Mouse (Mus musculus): ENCODE measurements around the gene Lbx1. TPM values are rescaled to one million over a fixed set of nuclear protein-coding genes. Genes with fewer than 3 reads are reported as not detected.

Gene Lbx1
- total RNA-seq, 2 experiments from 2014 or later = not detected

DNA sequence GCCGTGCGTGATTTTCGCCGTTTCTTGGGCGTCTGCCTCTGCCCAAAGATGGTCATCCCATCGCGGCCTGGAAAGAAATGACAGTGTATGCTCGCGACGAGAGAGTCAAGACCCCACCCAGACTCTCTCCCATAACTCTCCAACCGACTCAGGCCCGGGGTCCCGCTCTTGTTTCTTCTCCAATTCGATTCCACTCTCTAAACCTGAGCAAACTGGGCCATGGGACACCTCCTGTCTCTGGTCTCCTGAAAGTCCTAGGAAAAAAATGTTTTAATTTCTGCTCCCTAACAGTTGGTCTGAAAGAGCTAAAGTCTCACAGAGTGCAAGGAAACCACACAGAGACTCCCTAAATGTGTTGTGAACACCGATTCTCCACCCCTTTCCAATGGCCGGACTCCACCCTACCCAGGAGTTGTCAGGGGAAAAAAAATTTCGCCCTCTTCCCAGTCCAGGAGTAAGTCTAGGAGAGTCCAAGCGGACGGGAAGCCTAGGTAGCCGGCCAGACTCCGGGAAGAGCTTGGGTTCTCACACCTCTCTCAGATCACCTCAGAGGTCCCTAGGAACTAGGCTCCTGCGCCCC is 1.3 kb downstream of the Lbx1 start:
- no peak for ATAC-seq (ENCODE audit: poor library complexity, severe bottlenecking)

DNA sequence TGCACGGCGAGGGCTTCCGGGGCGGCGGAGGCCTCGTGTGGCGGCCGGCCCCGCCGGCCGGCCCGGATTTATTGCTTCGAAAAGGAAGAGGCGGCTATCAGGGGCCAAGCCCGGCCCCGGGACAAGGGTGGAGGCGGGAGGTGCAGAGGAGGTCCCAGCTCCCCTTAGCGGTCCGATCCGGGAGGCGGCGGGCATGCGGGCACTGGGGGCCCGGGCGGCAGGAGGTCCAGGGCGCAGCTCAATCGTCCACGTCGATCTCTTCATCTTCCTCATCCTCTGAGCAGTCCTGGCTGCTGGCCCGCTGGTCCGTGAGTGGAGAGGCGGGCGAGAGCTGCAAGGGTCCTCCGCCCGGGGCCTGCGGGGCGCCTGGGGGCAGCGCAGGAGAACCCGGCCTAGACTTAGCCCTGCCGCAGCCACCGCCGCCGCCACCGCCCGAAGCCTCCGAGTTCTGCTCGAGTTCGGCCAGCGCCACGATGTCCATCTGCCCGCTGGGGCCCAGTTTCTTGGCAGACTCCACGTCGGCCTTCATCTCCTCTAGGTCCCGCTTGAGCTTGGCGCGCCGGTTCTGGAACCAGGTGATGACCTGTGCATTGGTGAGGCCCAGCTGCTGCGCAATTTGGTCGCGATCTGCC is 2.0 kb downstream of the Lbx1 start:
- no peak for ATAC-seq (ENCODE audit: poor library complexity, severe bottlenecking)

DNA sequence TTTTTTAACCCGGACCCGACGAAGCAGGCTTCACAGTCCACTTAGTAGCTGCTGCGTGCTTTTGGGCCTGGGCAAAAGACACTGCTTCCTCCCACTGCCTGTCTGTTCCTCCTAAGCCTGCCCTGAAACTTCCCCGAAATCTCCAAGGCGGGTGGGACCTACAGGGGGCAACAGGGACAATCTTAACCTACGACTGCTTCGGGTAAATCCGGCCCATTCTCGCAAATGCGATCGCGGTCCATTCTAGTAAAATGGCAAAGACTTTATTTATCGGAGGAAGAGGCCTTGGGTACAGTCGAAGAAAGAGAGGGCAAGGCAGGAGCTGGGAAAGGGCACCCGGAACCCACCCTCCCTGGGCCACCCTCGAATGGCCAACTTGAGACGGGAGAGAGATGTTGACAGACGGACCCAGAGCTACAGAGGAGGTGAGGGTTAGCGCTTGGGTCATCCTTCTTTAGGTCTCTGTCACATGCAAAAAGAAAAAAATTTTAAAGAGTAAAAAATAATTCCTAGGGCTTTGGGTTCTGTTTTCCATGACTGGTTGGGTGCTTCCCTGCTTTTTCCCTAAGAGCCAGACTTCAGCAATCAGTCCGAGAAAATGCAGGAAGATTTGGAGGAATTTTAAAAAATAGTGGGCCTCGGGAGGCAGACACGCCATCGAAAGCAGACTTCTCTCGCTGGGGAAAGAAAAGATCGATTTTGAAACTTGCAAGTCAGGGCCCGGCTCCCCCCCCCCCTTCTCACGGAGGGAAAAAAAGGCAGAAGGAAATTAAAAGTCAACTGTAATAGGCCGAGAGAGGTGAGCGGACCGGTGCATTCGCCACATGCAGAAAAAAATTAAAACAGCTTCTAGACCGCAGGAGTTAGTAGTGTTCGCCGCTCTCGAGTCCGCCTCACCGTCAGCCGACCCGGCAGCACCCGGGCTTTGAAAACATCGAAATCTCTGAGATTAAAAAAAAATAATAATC is 2.9 kb downstream of the Lbx1 start:
- ATAC-seq (ENCODE audit: poor library complexity, severe bottlenecking) = no peak

DNA sequence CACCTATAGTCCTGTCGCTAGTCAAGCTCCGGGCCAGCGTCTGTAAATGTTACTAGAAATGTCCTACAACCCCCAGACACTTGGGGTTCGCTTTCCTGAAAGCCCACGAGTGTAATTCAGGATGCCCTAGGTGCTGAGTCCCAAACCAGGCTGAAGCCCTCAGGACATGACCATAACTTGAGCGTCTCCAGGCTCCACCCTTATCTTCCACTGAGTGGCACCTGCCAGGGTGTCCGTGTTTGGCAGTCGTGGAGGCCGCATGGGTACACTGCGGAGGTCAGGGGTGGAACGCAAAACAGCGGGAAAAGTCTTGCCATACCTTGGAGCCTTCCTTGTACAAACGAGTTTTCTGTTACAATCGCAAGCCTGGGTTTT is 3.6 kb downstream of the Lbx1 start:
- no peak for ATAC-seq (ENCODE audit: poor library complexity, severe bottlenecking)

DNA sequence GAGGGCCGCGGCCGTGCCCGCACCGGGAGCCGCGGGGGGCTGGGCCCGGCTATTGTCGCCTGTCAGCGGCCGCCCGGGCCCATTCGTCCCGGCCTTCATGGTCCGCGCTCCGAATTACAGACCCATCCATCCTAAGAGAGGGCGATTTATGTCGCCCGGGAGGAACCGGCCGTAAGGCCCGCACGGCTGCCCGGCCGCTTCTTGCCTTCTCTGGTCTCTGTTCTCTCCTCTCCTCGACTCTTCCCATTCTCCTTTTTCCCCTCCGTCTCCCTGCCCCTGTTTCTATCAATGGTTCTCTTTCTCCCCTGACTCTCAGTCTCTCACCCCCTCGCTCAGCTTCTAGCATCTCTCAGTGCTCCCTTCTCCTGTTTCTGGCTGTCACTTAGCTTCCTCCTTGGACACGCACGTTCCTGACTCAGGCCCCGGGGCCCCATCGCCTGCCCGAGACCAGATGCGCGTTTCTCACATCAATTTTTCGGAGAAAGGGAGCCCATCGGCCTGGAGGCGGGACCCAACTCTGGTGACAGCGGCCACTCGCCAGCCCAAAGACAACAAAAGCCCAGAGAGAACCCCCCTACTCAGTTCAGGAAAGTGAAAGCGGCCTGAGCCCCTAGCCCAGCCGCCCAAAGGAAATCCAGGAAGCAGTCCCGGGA is 4.1 kb downstream of the Lbx1 start:
- ATAC-seq (ENCODE audit: poor library complexity, severe bottlenecking) = no peak

DNA sequence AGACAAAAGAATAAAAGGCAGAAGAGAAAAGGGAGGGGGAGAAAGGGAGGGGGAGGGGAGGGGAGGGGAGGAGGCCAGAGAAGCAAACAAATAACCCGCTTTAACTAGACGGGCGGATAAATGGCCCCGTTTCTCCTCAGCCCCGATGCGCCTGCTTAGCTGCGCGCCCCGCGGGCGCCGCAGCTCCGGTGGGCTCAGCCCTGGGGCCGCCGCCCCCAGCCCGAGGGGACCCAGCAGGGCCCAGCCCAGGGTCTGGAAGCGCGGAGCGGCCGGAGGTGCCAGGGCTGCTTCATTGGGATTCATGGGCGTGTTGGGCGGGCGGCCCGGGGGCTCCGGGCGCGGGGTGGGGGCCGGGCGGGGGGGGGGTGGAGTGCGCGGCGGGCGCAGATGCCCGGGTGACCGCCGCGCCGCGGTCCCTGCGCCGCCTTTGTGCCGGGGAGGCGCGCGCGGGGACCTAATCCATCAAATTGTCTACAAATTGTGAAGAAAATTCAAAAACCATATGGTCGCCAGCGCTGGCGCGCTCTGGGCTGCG is 4.7 kb downstream of the Lbx1 start:
- ATAC-seq (ENCODE audit: poor library complexity, severe bottlenecking) = no peak

DNA sequence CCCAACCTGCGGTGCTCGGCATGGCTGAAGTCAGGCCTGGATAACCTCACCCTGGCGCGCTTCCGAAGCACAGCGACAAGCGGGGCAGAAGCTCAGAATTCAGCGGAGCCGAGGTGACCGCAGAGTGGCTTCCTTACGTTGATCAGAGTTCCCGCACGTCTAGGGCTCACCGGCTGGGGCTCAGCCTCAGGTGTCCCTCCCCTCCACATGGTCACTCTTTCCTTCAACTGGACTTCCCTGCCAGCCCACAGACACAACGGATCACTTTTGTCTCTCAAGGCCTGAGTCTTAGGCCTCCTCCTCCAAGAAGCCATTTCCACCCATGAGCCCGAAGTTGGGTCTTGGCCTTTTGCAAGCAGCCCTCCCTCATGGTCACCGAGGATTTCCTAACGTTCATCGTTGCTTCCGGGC is 5.4 kb downstream of the Lbx1 start:
- ATAC-seq (ENCODE audit: poor library complexity, severe bottlenecking) = 0 out of 2 replicates have a peak, but pooled peaks have one; percentile 29

DNA sequence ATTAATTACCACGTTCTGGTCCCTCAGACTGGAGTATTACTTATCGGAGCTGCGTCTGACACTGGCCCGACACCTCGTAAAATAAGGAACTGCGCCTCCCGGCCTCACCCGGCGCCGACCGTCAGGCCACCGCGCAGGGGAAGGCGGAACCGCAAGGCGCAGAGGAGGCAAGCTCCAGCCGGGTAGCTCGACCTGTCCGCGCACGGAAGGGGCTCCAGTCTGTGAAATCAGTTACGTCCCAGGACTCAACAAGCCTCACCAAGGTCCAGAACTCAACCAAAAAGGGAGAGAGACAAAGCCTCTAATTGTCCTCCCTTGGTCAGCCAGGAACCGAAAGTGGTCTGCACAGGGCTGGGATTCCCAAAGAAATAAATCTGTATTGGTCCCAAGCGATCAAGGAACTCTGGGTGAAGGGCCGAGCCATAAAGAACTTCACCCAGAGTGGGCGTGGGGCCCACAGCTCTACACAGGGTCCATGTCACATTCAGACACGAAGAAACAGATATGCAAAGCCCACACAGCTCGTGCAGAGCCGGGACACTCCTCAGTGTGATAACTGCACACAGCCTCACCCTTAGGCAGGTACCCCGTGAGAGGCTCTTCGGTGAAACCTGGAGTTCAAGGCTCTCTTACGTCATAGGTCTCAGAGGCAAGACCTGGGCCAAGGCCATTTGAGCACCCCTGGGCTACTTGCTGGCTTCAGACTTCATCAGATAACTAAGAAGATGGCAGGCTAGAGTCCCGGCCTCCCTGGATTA is 6.1 kb downstream of the Lbx1 start:
- peak; percentile 83 for ATAC-seq (ENCODE audit: poor library complexity, severe bottlenecking)

DNA sequence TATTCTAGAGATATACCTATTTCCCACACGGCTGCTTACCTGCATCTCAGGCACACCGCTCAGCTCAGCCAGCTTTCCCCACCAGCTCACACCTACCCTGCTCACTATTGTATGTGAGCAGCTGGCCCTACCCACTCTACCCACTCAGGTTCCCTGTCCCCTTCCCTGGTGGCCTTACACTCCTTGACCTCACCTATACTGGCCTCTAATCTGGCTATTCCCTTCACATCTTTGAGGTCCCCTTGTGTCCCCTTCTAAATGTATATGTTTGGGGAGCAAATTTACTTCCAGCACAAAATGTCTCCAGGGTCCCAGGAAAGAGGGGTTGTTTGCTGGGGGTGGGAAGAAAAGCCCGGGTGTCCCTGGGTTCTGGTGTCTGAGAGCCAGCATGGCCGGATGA is 6.8 kb downstream of the Lbx1 start:
- ATAC-seq (ENCODE audit: poor library complexity, severe bottlenecking) = no peak

DNA sequence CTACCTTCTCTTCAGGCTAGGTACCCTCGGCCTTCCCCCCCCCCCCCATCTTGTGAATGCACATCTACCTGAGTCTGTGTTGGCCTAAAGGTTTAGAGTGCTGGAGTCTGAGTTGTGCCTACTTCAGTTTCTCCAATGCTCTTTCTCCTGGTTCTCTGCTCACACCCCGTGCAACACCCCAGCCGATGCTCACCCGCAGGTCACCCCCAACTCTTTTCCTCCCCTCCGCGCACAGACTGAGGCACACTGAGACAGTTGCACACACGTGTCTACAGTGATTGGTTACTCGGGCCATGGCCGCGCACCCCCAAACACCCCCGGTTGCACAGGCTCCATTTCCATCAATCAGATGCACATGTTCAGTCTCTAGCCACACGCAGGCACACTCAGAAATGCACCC is 7.5 kb downstream of the Lbx1 start:
- ATAC-seq (ENCODE audit: poor library complexity, severe bottlenecking) = no peak

DNA sequence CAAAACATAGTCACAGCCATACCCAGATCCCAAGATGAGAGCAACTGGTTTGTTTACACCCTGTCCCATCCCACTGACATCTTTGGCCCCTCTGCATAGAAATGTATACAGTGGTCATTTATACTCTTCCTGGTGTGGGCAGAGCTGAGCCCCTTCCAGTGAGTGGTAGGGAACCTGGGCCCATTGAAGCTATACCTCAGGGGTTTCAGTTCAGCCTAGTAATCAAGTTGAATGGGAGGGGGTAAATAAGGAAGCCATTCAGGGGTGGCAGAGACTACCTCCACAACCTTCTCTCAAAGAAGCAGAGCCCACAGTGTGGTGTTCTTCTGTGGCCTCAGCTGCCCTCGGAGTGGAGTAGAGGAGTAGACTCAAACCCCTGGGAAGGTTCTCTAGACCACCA is 7.9 kb downstream of the Lbx1 start:
- ATAC-seq (ENCODE audit: poor library complexity, severe bottlenecking) = no peak

DNA sequence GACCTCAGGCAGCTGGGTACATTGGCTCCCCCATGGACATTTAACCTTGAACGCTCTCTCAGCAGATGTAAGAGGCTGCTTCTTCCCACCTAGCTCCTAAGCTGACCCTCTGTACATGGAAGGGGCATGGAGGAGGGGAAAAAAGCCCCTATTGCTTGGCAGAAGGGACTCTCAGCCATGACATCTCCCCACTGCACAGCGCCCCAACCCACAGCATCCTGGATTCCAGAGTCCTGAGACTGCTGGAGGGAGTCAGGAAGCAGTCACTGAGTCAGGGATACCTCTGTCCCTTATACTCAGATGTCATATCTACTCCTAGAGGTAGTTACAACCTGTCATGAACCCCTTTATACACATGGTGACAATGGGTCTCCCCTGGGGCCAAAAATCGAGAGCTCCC is 8.6 kb downstream of the Lbx1 start:
- no peak for ATAC-seq (ENCODE audit: poor library complexity, severe bottlenecking)

DNA sequence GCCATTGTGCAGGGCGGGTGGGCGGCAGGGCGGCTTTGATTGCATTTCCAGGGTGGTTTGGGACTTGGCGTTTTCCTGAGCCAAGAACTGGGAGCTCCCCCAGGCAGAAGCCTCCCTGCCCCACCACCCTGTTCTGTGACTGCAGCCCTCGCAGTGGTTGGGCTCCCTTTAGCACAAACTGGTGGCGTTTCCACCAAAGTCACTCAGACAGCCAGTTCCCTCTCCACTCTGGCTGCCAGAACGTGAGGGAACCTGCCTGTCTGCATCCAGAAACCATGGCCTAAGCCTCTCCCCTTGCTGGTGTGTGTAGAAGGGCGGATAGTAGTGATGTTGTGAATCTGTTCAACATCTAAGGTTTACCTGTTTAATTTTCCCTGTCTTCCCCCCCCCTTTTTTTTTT is 9.4 kb downstream of the Lbx1 start:
- no peak for ATAC-seq (ENCODE audit: poor library complexity, severe bottlenecking)

DNA sequence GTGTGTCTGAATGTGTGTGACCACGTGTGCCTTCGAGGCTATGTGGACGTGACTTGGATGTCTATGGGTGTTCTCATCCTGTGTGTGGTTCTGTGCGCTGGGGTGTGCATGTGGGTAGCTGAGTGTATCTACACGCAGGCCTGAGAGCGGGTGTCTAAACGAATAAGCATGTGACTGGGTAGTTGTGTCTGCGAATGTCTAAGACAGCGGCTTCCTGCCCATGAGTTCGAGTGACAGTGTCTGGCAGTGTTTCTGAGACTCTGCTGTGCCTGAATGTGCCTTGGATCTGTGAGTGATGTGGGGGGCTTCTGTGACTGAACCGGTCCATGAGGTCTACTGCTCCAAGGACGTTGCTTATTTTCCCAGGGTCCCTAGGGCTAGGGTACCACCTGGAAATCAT is 10.5 kb downstream of the Lbx1 start:
- no peak for ATAC-seq (ENCODE audit: poor library complexity, severe bottlenecking)

DNA sequence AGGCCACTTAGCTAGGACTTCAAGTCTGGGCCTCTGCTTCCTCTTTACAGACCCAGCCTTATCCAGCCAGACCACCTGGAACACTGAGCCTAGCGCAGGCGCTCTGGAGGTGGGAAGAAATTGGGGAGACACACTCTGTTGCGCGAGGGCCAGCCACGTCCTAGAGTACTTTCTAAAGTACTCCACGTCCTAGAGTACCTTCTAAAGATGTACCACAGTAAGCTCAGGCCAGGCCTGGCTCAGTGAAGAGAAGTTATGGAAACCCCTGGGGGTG is 11.4 kb downstream of the Lbx1 start:
- no peak for ATAC-seq (ENCODE audit: poor library complexity, severe bottlenecking)

DNA sequence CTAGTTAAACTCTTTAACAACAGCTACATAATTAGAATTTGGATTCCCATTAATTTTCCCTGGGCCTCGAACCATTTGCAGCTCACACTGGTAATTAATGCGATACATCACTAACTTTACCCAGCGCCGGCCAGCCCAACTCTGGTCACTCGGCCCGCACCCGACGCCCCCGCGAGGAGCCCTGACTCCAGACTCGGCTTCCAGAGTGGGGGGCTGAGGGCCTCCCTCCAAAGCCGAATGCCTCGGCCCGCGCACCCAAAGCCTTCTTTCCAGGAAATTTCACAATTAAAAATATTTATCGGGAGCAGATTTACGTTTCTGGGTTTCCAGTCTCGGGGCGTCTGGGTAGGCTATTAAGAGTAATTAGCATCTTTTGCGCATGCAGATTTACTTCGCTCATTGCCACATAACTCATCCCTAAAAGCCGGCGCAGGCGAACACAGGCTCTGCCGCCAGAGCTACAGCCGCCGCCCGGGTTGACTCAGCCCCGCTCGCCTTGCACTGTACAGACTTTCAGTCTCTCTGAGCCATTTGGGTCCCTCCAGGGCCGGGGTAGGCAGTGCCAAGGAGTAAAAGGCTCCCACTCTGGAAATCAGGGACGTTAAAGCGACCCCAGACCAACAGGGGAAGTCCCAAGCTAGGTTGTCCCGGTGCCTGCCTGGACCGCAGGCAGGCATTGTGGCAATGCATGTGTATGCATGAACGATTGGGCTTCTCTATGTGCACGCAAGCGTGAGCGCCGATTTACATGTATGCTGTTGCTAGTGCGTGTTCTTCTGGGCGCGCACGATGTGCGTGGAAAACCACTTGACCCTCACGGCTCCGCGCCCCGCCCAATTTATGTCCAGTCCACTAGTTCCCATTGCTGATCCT is 12.0 kb downstream of the Lbx1 start:
- no peak for ATAC-seq (ENCODE audit: poor library complexity, severe bottlenecking)

DNA sequence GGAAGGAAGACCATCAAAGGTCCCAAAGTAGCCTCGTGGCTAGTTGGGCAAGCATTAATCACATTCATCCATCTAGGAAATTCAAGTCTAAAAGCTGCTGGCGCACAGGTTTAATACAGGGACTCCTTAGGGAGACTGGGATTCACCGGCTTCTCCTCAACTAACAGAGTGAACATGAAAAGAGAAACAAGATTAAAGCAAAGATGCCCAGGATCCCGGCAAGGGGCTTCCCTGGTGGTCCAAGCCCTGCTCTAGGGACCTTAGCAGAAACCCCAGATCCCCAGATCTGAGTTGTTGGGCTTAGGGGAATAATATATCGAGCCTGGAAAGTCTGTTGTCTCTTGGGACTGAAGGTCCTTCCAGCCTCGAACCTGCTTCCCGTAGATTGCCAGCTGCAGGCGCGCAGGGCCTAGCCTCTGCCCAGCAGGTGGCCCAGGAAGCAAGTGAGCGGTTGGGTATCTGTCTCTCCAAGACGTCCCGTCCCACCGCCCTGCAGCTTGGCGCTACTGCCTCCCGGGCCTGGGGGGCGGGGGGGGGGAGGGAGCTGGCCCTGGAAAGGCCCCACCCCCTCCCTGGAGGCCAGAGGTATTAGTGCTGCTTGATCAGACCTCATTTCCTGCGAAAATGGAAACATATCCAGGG is 13.3 kb downstream of the Lbx1 start:
- no peak for ATAC-seq (ENCODE audit: poor library complexity, severe bottlenecking)

DNA sequence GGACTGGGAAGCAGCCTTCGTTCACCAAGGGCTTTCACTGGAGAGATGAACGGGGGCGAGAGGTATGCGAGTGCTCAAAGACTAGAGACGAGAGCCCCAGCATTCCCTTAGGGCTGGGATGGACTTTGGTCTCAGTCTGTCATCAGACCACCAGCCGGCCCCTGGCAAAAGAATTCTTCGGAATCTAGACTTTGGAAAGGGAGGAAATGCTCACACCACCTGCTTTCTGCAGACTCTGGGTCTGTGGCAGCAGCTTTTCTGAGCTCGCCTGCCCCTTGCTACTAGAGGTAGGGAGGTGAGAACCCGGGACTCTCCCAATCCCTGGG is 14.2 kb downstream of the Lbx1 start:
- ATAC-seq (ENCODE audit: poor library complexity, severe bottlenecking) = no peak
